Comparison of ENCODE assay signal across 9 mouse cellular contexts in genomic region chr10:88669719-88670118, GRCm38 (mm10). TPM values are rescaled to one million over a fixed set of nuclear protein-coding genes. Genes with fewer than 3 reads are reported as not detected.
DNase-seq lines count a peak whose midpoint lies in the region; ATAC-seq and TF ChIP-seq lines count a peak whose summit lies in the region.
"Had no signal": no experiment of that assay in that cellular context is flagged by ENCODE, and none has a peak within 500 bp of the region (broad histone marks: within the 10 kb centered on the region; RNA-seq: fewer than 3 reads in every experiment).

No protein-coding gene starts in this region.

- no peaks in the 10 kb centered on the region for H3K27me3 ChIP-seq in kidney, embryonic 16.5 days (ENCODE audit: insufficient read depth, low read length)
- no peaks in the 10 kb centered on the region for H3K27me3 ChIP-seq in E14TG2a.4 (ENCODE audit: insufficient read depth, low read length)
- H3K27me3 ChIP-seq in stomach, postnatal 0 days (ENCODE audit: control insufficient read depth, insufficient read depth, low read length) = no peaks in the 10 kb centered on the region
- no peaks in the 10 kb centered on the region for H3K27me3 ChIP-seq in forebrain, embryonic 15.5 days
- H3K27me3 ChIP-seq: neural tube, embryonic 13.5 days had no signal

- WGBS in kidney, embryonic 16.5 days = 11% methylated on average over 1 of the region's 1 CpGs
- WGBS in stomach, postnatal 0 days = 28% methylated on average over 1 of the region's 1 CpGs
- WGBS in forebrain, embryonic 15.5 days = 27% methylated on average over 1 of the region's 1 CpGs

- peak; percentile 36 for TF ChIP-seq CTCF in E14TG2a.4 (conservative IDR thresholded peaks at IDR 0.05; ENCODE audit: low read length)
- TF ChIP-seq CTCF in stomach, postnatal 0 days (IDR thresholded peaks at IDR 0.05; ENCODE audit: low read depth) = peak; percentile 74

- H3K9ac ChIP-seq in kidney, embryonic 16.5 days (replicated peaks; ENCODE audit: low read length) = no peak overlapping the region
- H3K9ac ChIP-seq in stomach, postnatal 0 days (ENCODE audit: low read length) = no peak overlapping the region
- no peak overlapping the region for H3K9ac ChIP-seq in forebrain, embryonic 15.5 days (replicated peaks)
- H3K9ac ChIP-seq: neural tube, embryonic 13.5 days had no signal

- no peak for TF ChIP-seq EP300 in stomach, postnatal 0 days (optimal IDR thresholded peaks at IDR 0.05)

- no peaks in the 10 kb centered on the region for H3K36me3 ChIP-seq in kidney, embryonic 16.5 days (ENCODE audit: insufficient read depth, low read length)
- H3K36me3 ChIP-seq in E14TG2a.4 (ENCODE audit: insufficient read depth, low read length) = no peaks in the 10 kb centered on the region
- H3K36me3 ChIP-seq in stomach, postnatal 0 days (ENCODE audit: control insufficient read depth, insufficient read depth, low read length) = no peaks in the 10 kb centered on the region
- no peaks in the 10 kb centered on the region for H3K36me3 ChIP-seq in forebrain, embryonic 15.5 days
- H3K36me3 ChIP-seq: neural tube, embryonic 13.5 days had no signal

- H3K4me2 ChIP-seq in kidney, embryonic 16.5 days (replicated peaks; ENCODE audit: low read depth, low read length) = no peak overlapping the region
- no peak overlapping the region for H3K4me2 ChIP-seq in stomach, postnatal 0 days (replicated peaks; ENCODE audit: low read depth)
- no peak overlapping the region for H3K4me2 ChIP-seq in forebrain, embryonic 15.5 days (replicated peaks)
- H3K4me2 ChIP-seq: neural tube, embryonic 13.5 days had no signal

- ATAC-seq in kidney, embryonic 16.5 days (ENCODE audit: low FRiP score, low TSS enrichment) = no peak
- ATAC-seq in stomach, postnatal 0 days (ENCODE audit: low FRiP score, low TSS enrichment) = no peak
- no peak for ATAC-seq in forebrain, embryonic 15.5 days (replicated peaks)

- H3K4me3 ChIP-seq in kidney, embryonic 16.5 days (ENCODE audit: low read length) = no peak overlapping the region
- no peak overlapping the region for H3K4me3 ChIP-seq in E14TG2a.4 (replicated peaks; ENCODE audit: low read length)
- H3K4me3 ChIP-seq in stomach, postnatal 0 days (ENCODE audit: low read depth, low read length) = no peak overlapping the region
- no peak overlapping the region for H3K4me3 ChIP-seq in forebrain, embryonic 15.5 days
- H3K4me3 ChIP-seq: neural tube, embryonic 13.5 days had no signal

- no peaks in the 10 kb centered on the region for H3K4me1 ChIP-seq in kidney, embryonic 16.5 days (ENCODE audit: insufficient read depth, low read length)
- peaks cover 40% of the 10 kb centered on the region for H3K4me1 ChIP-seq in E14TG2a.4 (replicated peaks; ENCODE audit: low read depth, low read length)
- H3K4me1 ChIP-seq in stomach, postnatal 0 days (replicated peaks; ENCODE audit: control insufficient read depth, insufficient read depth) = no peaks in the 10 kb centered on the region
- H3K4me1 ChIP-seq in forebrain, embryonic 15.5 days = no peaks in the 10 kb centered on the region
- H3K4me1 ChIP-seq: neural tube, embryonic 13.5 days had no signal

- DNase-seq in kidney, postnatal 14 days = peak; percentile 21
- DNase-seq in adipocyte (ENCODE audit: low spot score) = peak; percentile 48
- DNase-seq in layer of hippocampus, adult 9-10 months (ENCODE audit: low spot score) = peak; percentile 6
- DNase-seq in stomach, postnatal 0 days (ENCODE audit: low spot score) = peak; percentile 27

- no peaks in the 10 kb centered on the region; the same call in 1 of the 2 replicates for H3K9me3 ChIP-seq in kidney, embryonic 16.5 days (ENCODE audit: low read length)
- peaks cover 17% of the 10 kb centered on the region for H3K9me3 ChIP-seq in E14TG2a.4 (ENCODE audit: low read length)
- H3K9me3 ChIP-seq in stomach, postnatal 0 days (ENCODE audit: control insufficient read depth, low read length) = no peaks in the 10 kb centered on the region
- H3K9me3 ChIP-seq in forebrain, embryonic 15.5 days = no peaks in the 10 kb centered on the region
- H3K9me3 ChIP-seq: neural tube, embryonic 13.5 days had no signal

- no peak overlapping the region for H3K27ac ChIP-seq in kidney, embryonic 16.5 days (ENCODE audit: low read length)
- H3K27ac ChIP-seq in stomach, postnatal 0 days (replicated peaks) = no peak overlapping the region
- no peak overlapping the region for H3K27ac ChIP-seq in forebrain, embryonic 15.5 days (replicated peaks)
- H3K27ac ChIP-seq: neural tube, embryonic 13.5 days had no signal

RNA-seq across cellular contexts. Expression of gene Spic, which starts 15.1 kb away (rescaled TPM):
- 0.66 and 0.84 TPM in 2 replicates for polyA plus RNA-seq in kidney, embryonic 16.5 days (2015; fragmentation: Nextera tagmentation; extraction: Ambion mirVana)
- 0.62 and 1.4 TPM in 2 replicates for polyA plus RNA-seq in stomach, postnatal 0 days (2015; fragmentation: Nextera tagmentation; extraction: Ambion mirVana)
- polyA plus RNA-seq in forebrain, embryonic 15.5 days (2015; fragmentation: Nextera tagmentation; extraction: Ambion mirVana) = 0.10 TPM in 1 of 2 replicates, not detected in the other
- polyA plus RNA-seq: embryonic facial prominence, embryonic 11.5 days; neural tube, embryonic 13.5 days had no signal
